Mouse (Mus musculus) macrophage (primary cell): Measurements from ENCODE around the gene 9230112D13Rik. TPM values are rescaled to one million over a fixed set of nuclear protein-coding genes. Genes with fewer than 3 reads are reported as not detected.

ENCODE experiments used
- H3K27ac ChIP-seq: fragments of 350-480 bp; formaldehyde crosslinking; 2 replicates; pipeline ENCODE4 v1.9.0; 2021
- H3K36me3 ChIP-seq: fragments of 350-480 bp; formaldehyde crosslinking; 2 replicates; pipeline ENCODE4 v1.9.0; 2021; ENCODE audit errors: inconsistent target
- H3K4me3 ChIP-seq: fragments of 350-480 bp; formaldehyde crosslinking; 2 replicates; pipeline ENCODE4 v1.9.0; 2021; ENCODE audit errors: inconsistent target
- H3K79me2 ChIP-seq: fragments of 350-480 bp; formaldehyde crosslinking; 2 replicates; pipeline ENCODE4 v1.9.0; 2021; ENCODE audit errors: inconsistent target
- WGBS: methylation state at CpG from one replicate; pipeline ENCODE4 v1.1.7; 2026; ENCODE audit warnings: inconsistent platforms; ENCODE audit not compliant: missing documents; 5-methylcytosine and 5-hydroxymethylcytosine counted together
- polyA plus RNA-seq: library from polyadenylated mRNA; stranded (reverse); fragments of 250-400 nt; gene quantifications from 3 replicates; pipeline ENCODE4 v1.2.4, GENCODE M21; 2018; ENCODE audit warnings: inconsistent platforms
- total RNA-seq, 78 experiments: library from RNA; depleted of rRNA; stranded (reverse); fragments of 250-400 nt; gene quantifications; 1 replicate in 9 of 78; 2 replicates in 24 of 78; 3 replicates in 43 of 78; 4 replicates in 2 of 78; pipeline ENCODE4 v1.2.4; 2018; ENCODE audit warnings: inconsistent platforms in 56 of 78

9230112D13Rik gene
- total RNA-seq (2018; cell fraction: chromatin; rRNA removed): not detected
- not detected for total RNA-seq (2018; cell fraction: cytosol; rRNA removed)
- not detected for total RNA-seq (2018; cell fraction: nucleus; rRNA removed)
- polyA plus RNA-seq: not detected in 3 replicates

GRCm38 (mm10) chr14:34522701-34523100 lies at the start of gene 9230112D13Rik:
Gene 9230112D13Rik, minus strand, starts transcription at chr14:34522801.
- no peaks in the 10 kb centered on the region for H3K36me3 ChIP-seq
- 91% methylated on average over 8 of the region's 8 CpGs for WGBS
- no peaks in the 10 kb centered on the region for H3K79me2 ChIP-seq

GRCm38 (mm10) chr14:34571610-34572387 lies 49.2 kb upstream of the 9230112D13Rik start:
- no peaks in the 10 kb centered on the region for H3K36me3 ChIP-seq
- H3K79me2 ChIP-seq: no peaks in the 10 kb centered on the region
- no peak overlapping the region for H3K4me3 ChIP-seq
- WGBS: 90% methylated on average over 17 of the region's 17 CpGs
- no peak overlapping the region for H3K27ac ChIP-seq

More at GRCm38 (mm10) chr14:34522701-34523100, at the start of gene 9230112D13Rik:
- Histone ChIP-seq H3K4me3 (no peak within 1 kb of the TSS), H3K27ac (no peak within 1 kb of the TSS)

DNA sequence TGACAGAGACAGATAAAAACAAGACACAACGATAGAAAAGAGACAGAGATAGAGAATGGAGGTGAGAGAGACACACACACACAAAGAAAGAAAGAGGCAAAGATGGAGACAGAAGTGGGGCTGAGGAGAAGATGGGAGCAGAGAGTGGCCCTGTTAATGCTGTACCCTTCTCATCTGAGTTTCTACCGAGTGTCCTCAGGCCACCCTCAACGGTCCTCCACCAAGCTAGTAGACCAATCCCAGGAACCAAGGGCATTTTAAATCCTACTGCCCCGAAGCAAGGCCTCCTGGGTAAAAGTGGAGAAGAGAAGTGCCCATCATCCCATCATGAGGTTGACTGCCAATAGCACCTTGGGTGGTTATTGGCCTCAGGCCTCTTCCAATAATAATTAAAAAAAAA lies 48.3 kb upstream of the 9230112D13Rik start:
- H3K4me3 ChIP-seq: no peak overlapping the region
- no peaks in the 10 kb centered on the region for H3K79me2 ChIP-seq
- 81% methylated on average over 4 of the region's 4 CpGs for WGBS
- no peaks in the 10 kb centered on the region for H3K36me3 ChIP-seq
- H3K27ac ChIP-seq: no peak overlapping the region

GRCm38 (mm10) chr14:34570294-34570693 lies 47.7 kb upstream of the 9230112D13Rik start:
- Histone ChIP-seq H3K36me3 (no peaks in the 10 kb centered on the region), H3K4me3 (no peak overlapping the region), H3K27ac (no peak overlapping the region), H3K79me2 (no peaks in the 10 kb centered on the region)
- 1% methylated on average over 6 of the region's 6 CpGs for WGBS

DNA sequence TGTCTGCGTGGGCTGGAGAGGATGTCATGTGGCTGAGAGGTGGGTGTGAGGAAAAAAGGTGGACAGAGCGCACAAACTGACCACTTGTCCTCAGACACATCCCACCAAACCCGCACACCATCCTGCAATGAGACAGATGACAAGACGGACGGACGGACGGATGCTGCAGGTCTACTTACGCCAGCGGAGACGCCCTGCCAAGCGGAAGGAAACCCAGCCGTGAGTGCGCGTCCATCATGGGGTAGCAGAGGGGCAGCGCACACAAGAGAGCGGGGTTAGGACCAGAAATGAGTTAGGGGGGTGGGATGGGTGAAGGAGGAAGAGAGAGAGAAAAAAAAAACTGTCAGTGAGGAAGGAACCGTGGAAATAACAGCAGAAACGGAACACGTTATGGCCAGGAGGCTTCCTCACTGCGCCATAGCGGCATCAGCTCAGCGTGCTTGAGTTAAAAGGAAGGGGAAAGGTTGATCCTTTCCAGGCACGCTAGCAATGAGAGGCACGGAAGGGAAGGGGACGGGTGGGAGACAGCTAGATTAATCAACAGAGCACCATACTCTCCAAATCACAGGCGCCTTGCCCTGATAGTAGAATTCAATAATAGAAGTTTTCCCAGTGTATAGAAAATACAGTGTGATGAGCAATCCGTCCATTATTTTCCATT lies 47.1 kb upstream of the 9230112D13Rik start:
- no peak overlapping the region for H3K4me3 ChIP-seq
- H3K27ac ChIP-seq: no peak overlapping the region
- H3K79me2 ChIP-seq: no peaks in the 10 kb centered on the region
- no peaks in the 10 kb centered on the region for H3K36me3 ChIP-seq
- 43% methylated on average over 26 of the region's 27 CpGs for WGBS

- Histone ChIP-seq H3K27ac (no peak overlapping the region), H3K79me2 (no peaks in the 10 kb centered on the region), H3K36me3 (no peaks in the 10 kb centered on the region), H3K4me3 (no peak overlapping the region)
- WGBS: 82% methylated on average over 4 of the region's 4 CpGs
Observed at GRCm38 (mm10) chr14:34568626-34569025, 46.0 kb upstream of the 9230112D13Rik start.

DNA sequence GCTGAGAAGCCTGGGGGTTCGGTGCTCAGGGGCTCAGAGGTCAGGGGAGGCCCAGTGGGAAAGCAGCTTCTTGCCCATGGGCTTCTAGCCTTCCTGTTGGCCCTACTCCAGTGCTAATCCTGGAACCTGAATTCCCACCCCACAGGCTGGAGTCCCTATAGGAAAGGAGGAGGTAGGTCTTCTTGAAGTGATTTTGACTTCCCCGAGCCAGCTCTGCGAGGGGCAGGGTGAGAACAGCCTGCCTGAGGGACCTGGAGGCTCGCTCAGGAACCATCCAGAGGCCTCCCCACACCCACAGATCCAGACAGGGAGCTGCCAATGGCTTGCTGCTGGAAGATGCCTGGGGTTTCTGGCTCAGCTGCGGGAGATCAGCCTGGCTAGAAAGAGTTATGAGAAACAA lies 45.1 kb upstream of the 9230112D13Rik start:
- Histone ChIP-seq H3K27ac (no peak overlapping the region), H3K4me3 (no peak overlapping the region), H3K36me3 (no peaks in the 10 kb centered on the region), H3K79me2 (no peaks in the 10 kb centered on the region)
- WGBS: 81% methylated on average over 5 of the region's 5 CpGs

DNA sequence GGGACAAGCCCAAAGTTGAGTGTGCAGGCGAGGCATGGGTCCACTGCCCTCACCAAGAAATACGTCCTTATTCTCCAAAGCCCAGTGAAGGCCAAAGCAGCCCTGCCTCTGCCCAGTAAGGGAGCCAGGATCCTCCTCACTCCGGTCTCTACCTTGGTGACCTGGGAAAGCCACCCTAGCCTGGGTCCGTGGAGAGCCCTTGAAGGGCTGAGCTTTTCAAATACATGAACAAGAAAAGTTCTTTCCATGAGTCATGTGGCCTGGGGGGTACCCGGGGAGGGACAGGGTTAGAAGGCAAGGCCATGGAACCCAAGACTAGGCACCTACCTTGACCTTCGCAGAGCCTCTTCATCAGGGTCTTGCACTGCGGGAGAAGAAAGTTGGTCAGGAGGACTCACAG lies 43.9 kb upstream of the 9230112D13Rik start:
- no peaks in the 10 kb centered on the region for H3K79me2 ChIP-seq
- WGBS: 94% methylated on average over 7 of the region's 7 CpGs
- no peaks in the 10 kb centered on the region for H3K36me3 ChIP-seq
- H3K27ac ChIP-seq: no peak overlapping the region
- no peak overlapping the region for H3K4me3 ChIP-seq

DNA sequence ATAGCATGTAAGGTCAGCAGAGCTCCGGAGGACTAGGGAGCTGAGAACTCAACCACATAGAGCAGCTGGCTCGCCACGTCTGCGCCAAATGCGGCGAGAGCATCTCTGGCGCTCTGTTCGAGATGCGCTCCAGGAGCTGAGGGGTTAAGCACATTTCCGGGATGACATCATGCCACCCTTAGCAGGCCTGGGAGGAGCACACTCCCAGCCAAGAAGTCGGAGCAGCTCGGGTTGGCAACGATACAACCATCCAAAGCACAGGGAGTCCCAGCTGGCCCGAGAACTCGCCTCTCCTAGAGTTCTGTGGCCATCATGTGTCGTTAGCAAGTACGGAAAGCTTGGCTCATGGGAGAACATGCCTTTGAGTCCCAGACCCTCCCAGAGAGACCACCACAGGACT lies 43.1 kb upstream of the 9230112D13Rik start:
- Histone ChIP-seq H3K36me3 (no peaks in the 10 kb centered on the region), H3K4me3 (no peak overlapping the region), H3K79me2 (no peaks in the 10 kb centered on the region), H3K27ac (no peak overlapping the region)
- WGBS: 85% methylated on average over 17 of the region's 17 CpGs

DNA sequence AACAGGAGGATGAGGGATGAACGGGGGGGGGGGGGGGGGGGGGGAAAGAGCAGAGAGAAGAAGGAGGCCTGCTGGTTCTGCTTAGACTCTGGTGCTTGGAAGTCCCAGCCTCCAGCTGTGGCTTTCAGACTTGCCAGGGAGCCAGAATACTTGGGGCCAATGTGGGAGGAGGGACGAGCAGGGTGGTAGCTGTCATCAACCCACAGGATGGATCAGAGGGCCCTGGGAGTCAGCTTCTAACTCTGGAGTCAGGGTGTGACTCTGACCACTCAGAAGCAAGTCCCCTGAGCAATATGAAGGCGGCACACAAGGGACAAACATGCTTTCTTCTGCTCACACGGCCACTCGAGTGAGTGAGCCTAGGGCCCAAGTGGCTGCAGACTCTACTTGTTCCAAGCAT lies 42.0 kb upstream of the 9230112D13Rik start:
- Histone ChIP-seq H3K79me2 (no peaks in the 10 kb centered on the region), H3K4me3 (no peak overlapping the region), H3K36me3 (no peaks in the 10 kb centered on the region), H3K27ac (no peak overlapping the region)
- WGBS: 86% methylated on average over 4 of the region's 5 CpGs

DNA sequence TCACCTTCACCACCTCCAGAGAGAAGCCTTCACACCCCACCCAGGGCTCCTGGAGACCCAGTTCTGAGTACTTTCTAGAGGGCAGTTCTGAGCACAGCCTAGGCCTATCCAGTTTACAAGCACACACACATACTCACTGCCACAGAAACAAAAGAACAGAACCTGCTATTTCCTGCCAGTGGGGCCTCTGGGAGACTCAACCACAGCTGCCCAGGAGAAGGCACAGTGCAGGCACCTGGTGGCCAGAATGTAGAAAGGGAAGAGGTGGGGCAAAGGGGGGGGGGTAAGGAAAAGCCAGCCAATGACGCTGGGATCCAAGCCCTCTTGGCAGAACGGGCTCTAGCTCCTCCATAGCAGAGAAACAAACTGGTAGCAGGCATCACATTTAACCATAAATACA lies 39.8 kb upstream of the 9230112D13Rik start:
- Histone ChIP-seq H3K36me3 (no peaks in the 10 kb centered on the region), H3K4me3 (no peak overlapping the region), H3K79me2 (no peaks in the 10 kb centered on the region), H3K27ac (no peak overlapping the region)
- WGBS: 9% methylated on average over 2 of the region's 2 CpGs

GRCm38 (mm10) chr14:34561647-34562046 lies 39.0 kb upstream of the 9230112D13Rik start:
- H3K4me3 ChIP-seq: no peak overlapping the region
- no peak overlapping the region for H3K27ac ChIP-seq
- no peaks in the 10 kb centered on the region for H3K79me2 ChIP-seq
- WGBS: 74% methylated on average over 8 of the region's 8 CpGs
- H3K36me3 ChIP-seq: no peaks in the 10 kb centered on the region

- H3K36me3 ChIP-seq: no peaks in the 10 kb centered on the region
- WGBS: 86% methylated on average over 9 of the region's 9 CpGs
- H3K4me3 ChIP-seq: no peak overlapping the region
Observed at GRCm38 (mm10) chr14:34558947-34559346, 36.3 kb upstream of the 9230112D13Rik start.

GRCm38 (mm10) chr14:34555211-34555610 lies 32.6 kb upstream of the 9230112D13Rik start:
- 80% methylated on average over 13 of the region's 13 CpGs for WGBS
- Histone ChIP-seq H3K4me3 (no peak overlapping the region), H3K79me2 (no peaks in the 10 kb centered on the region), H3K36me3 (no peaks in the 10 kb centered on the region), H3K27ac (no peak overlapping the region)

More at GRCm38 (mm10) chr14:34558947-34559346, 36.3 kb upstream of the 9230112D13Rik start:
- Histone ChIP-seq H3K27ac (no peak overlapping the region), H3K79me2 (no peaks in the 10 kb centered on the region)

GRCm38 (mm10) chr14:34554047-34554446 lies 31.4 kb upstream of the 9230112D13Rik start:
- Histone ChIP-seq H3K27ac (no peak overlapping the region), H3K36me3 (no peaks in the 10 kb centered on the region), H3K4me3 (no peak overlapping the region), H3K79me2 (no peaks in the 10 kb centered on the region)
- WGBS: 62% methylated on average over 3 of the region's 3 CpGs
